ENCODE assay signal across 8 mouse cellular contexts in genomic region chr10:37047661-37048098, GRCm38 (mm10).
DNase-seq lines count a peak whose midpoint lies in the region; ATAC-seq and TF ChIP-seq lines count a peak whose summit lies in the region.

No protein-coding gene starts in this region.

- no peak overlapping the region for H3K27ac ChIP-seq in heart, embryonic 11.5 days (ENCODE audit: low read depth, low read length)
- H3K27ac ChIP-seq in gastrocnemius, adult 2 months = peak overlapping the region; percentile 88
- peak overlapping the region; percentile 72 for H3K27ac ChIP-seq in limb, embryonic 14.5 days (replicated peaks; ENCODE audit: low read depth, low read length)

- no peak for TF ChIP-seq CTCF in gastrocnemius, adult 2 months (IDR thresholded peaks at IDR 0.05)

- intact Hi-C loops in gastrocnemius, adult 2 months (cut with DNase I) = no loop called here

- WGBS in heart, embryonic 11.5 days (ENCODE audit: insufficient replicate concordance) = 78% methylated on average over 8 of the region's 8 CpGs
- 50% methylated on average over 8 of the region's 8 CpGs for WGBS in limb, embryonic 14.5 days

- no peaks in the 10 kb centered on the region for H3K4me1 ChIP-seq in heart, embryonic 11.5 days (ENCODE audit: control insufficient read depth, insufficient read depth, low read length)
- peaks cover 8% of the 10 kb centered on the region for H3K4me1 ChIP-seq in limb, embryonic 14.5 days (ENCODE audit: control insufficient read depth, insufficient read depth, low read length)

- H3K4me2 ChIP-seq in heart, embryonic 11.5 days = no peak overlapping the region
- no peak overlapping the region for H3K4me2 ChIP-seq in limb, embryonic 14.5 days (replicated peaks; ENCODE audit: low read depth, low read length, severe bottlenecking)

- no peaks in the 10 kb centered on the region for H3K36me3 ChIP-seq in heart, embryonic 11.5 days (ENCODE audit: control insufficient read depth, insufficient read depth, low read length)
- H3K36me3 ChIP-seq in limb, embryonic 14.5 days (ENCODE audit: control insufficient read depth, insufficient read depth, low read length) = no peaks in the 10 kb centered on the region

- H3K4me3 ChIP-seq in heart, embryonic 11.5 days (ENCODE audit: low read depth, low read length) = no peak overlapping the region
- peak overlapping the region; percentile 35 for H3K4me3 ChIP-seq in gastrocnemius, adult 2 months
- H3K4me3 ChIP-seq in limb, embryonic 14.5 days (replicated peaks; ENCODE audit: low read length) = no peak overlapping the region

- DNase-seq in heart, adult 18-20 months = peak; percentile 73 to 82
- peak; percentile 20 for DNase-seq in brain, embryonic 18.5 days (ENCODE audit: low read depth, low spot score)
- DNase-seq in gastrocnemius, adult 2 months = peak; percentile 66
- DNase-seq in limb, embryonic 14.5 days (ENCODE audit: low spot score) = peak; percentile 65
- DNase-seq in kidney, postnatal 10 days = no peak
- DNase-seq in T-cell, adult 2 months (ENCODE audit: low spot score) = no peak
- DNase-seq in retina, postnatal 1 day = no peak

- TF ChIP-seq POLR2A in limb, embryonic 14.5 days (IDR thresholded peaks at IDR 0.05; ENCODE audit: borderline replicate concordance, extremely low read depth, insufficient read depth, insufficient read length) = no peak

- no peak for ATAC-seq in heart, embryonic 11.5 days (replicated peaks; ENCODE audit: insufficient number of reproducible peaks, low FRiP score, low TSS enrichment)
- ATAC-seq in limb, embryonic 14.5 days (ENCODE audit: low FRiP score, low read depth) = peak; percentile 44

- no peaks in the 10 kb centered on the region for H3K27me3 ChIP-seq in heart, embryonic 11.5 days (ENCODE audit: control insufficient read depth, insufficient read depth, low read length)
- no peaks in the 10 kb centered on the region for H3K27me3 ChIP-seq in limb, embryonic 14.5 days (ENCODE audit: control insufficient read depth, insufficient read depth, low read length)

- H3K9me3 ChIP-seq in heart, embryonic 11.5 days (replicated peaks; ENCODE audit: control insufficient read depth, low read length) = no peaks in the 10 kb centered on the region
- no peaks in the 10 kb centered on the region for H3K9me3 ChIP-seq in limb, embryonic 14.5 days (ENCODE audit: control insufficient read depth, low read length)

- H3K9ac ChIP-seq in heart, embryonic 11.5 days (ENCODE audit: low read depth, low read length) = no peak overlapping the region
- H3K9ac ChIP-seq in limb, embryonic 14.5 days (ENCODE audit: low read depth, low read length, severe bottlenecking) = no peak overlapping the region

Comparison
In these comparisons a context has a peak if more than half of its experiments do, and no peak if none do; other contexts are left out.
1. DNase-seq: peak in heart, adult 18-20 months (2 of 2), brain, embryonic 18.5 days (single experiment), gastrocnemius, adult 2 months (single experiment) and limb, embryonic 14.5 days (single experiment); none in kidney, postnatal 10 days (single experiment), T-cell, adult 2 months (single experiment) and retina, postnatal 1 day (single experiment).